Comparison of ENCODE assay signal across 8 mouse cellular contexts in genomic region chr11:64718316-64719085, GRCm38 (mm10).
DNase-seq lines count a peak whose midpoint lies in the region; ATAC-seq and TF ChIP-seq lines count a peak whose summit lies in the region.

No protein-coding gene starts in this region.

- TF ChIP-seq EP300 in lung, postnatal 0 days (IDR thresholded peaks at IDR 0.05): no peak

- peak; percentile 80 for ATAC-seq in G1E (ENCODE audit: extremely low read depth, insufficient number of reproducible peaks, low FRiP score, poor library complexity, severe bottlenecking)
- peak; percentile 77 for ATAC-seq in lung, postnatal 0 days

- no peaks in the 10 kb centered on the region for H3K36me3 ChIP-seq in G1E (replicated peaks)
- H3K36me3 ChIP-seq in lung, postnatal 0 days (ENCODE audit: insufficient read depth, low read length): no peaks in the 10 kb centered on the region

- H3K27ac ChIP-seq in layer of hippocampus, adult 2 months: no peak overlapping the region
- no peak overlapping the region for H3K27ac ChIP-seq in lung, postnatal 0 days (ENCODE audit: low read length)

- H3K27me3 ChIP-seq in G1E (ENCODE audit: insufficient read depth, low read length): peaks cover 6% of the 10 kb centered on the region; the same call in 1 of the 2 replicates
- H3K27me3 ChIP-seq in lung, postnatal 0 days (replicated peaks; ENCODE audit: insufficient read depth, low read length): no peaks in the 10 kb centered on the region

- H3K9me3 ChIP-seq in G1E (replicated peaks): no peaks in the 10 kb centered on the region
- no peaks in the 10 kb centered on the region for H3K9me3 ChIP-seq in lung, postnatal 0 days (ENCODE audit: low read length)

- WGBS in lung, postnatal 0 days: 12% methylated on average over 5 of the region's 5 CpGs

- H3K9ac ChIP-seq in lung, postnatal 0 days (replicated peaks; ENCODE audit: low read depth): no peak overlapping the region

- H3K4me3 ChIP-seq in G1E (ENCODE audit: low read depth, low read length): no peak overlapping the region
- H3K4me3 ChIP-seq in layer of hippocampus, adult 2 months: no peak overlapping the region
- H3K4me3 ChIP-seq in lung, postnatal 0 days (ENCODE audit: low read depth, low read length): no peak overlapping the region

- H3K4me1 ChIP-seq in G1E (ENCODE audit: insufficient read depth, low read depth, low read length): no peaks in the 10 kb centered on the region; the same call in 1 of the 2 replicates
- no peaks in the 10 kb centered on the region for H3K4me1 ChIP-seq in lung, postnatal 0 days (ENCODE audit: insufficient read depth, low read depth, low read length)

- H3K4me2 ChIP-seq in lung, postnatal 0 days (replicated peaks; ENCODE audit: low read depth, low read length): no peak overlapping the region

- peak; percentile 81 for TF ChIP-seq CTCF in G1E (IDR thresholded peaks at IDR 0.05; ENCODE audit: low read depth, low read length)
- peak; percentile 98 for TF ChIP-seq CTCF in layer of hippocampus, adult 2 months (conservative IDR thresholded peaks at IDR 0.05)
- TF ChIP-seq CTCF in lung, postnatal 0 days (IDR thresholded peaks at IDR 0.05): peak; percentile 97

- DNase-seq in G1E (ENCODE audit: low spot score): peak; percentile 64
- peak; percentile 86 for DNase-seq in adrenal gland, postnatal 25 days
- DNase-seq in embryo, embryonic 9.5 days (ENCODE audit: extremely low spot score): peak; percentile 76
- peak; percentile 52 to 73 for DNase-seq in heart, adult 9 months (ENCODE audit: low spot score in 2 of 2)
- peak; percentile 78 to 85 for DNase-seq in layer of hippocampus, adult 2 months (ENCODE audit: low spot score in 2 of 2)
- DNase-seq in lung, postnatal 0 days (ENCODE audit: low spot score): peak; percentile 93
- DNase-seq in right cerebral cortex, adult 2 months (ENCODE audit: low spot score in 2 of 2): peak; percentile 87 to 92
- peak; percentile 56 to 79 for DNase-seq in urinary bladder, postnatal 36 days (ENCODE audit: low spot score in 2 of 2)
